In the genomic region with DNA sequence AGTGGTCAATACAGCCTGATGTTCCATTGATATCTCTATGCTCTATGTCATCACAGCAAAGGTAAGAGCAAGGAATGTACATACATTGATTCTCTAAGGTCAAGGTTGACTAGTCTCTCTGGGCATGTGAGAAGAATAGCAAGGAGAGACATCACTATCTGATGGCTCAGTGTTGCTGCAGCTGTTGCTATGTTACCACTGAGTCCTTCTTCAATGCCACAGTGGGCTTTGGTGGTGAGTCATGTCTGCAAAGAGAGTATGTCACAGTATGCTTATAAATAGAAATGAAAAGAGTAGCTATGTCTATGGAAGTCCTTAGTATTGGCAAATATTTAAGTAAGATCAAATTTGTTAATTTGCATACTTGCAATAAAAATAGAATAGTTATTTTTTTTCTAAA, we compare ENCODE assay signal across 23 mouse cellular contexts.
"Had no signal": no experiment of that assay in that cellular context is flagged by ENCODE, and none has a peak within 500 bp of the region (broad histone marks: within the 10 kb centered on the region; RNA-seq: fewer than 3 reads in every experiment).

No protein-coding gene starts in this region.

- H3K27ac ChIP-seq: kidney, embryonic 15.5 days; left cerebral cortex, adult 2 months; limb, embryonic 10.5 days; limb, embryonic 13.5 days; liver, embryonic 12.5 days; liver, embryonic 15.5 days; lung, embryonic 15.5 days; neural tube, embryonic 13.5 days had no signal

- H3K4me2 ChIP-seq: kidney, embryonic 15.5 days; limb, embryonic 13.5 days; liver, embryonic 12.5 days; liver, embryonic 15.5 days; lung, embryonic 15.5 days; midbrain, embryonic 11.5 days; neural tube, embryonic 13.5 days had no signal

- H3K27me3 ChIP-seq: kidney, embryonic 15.5 days; limb, embryonic 13.5 days; liver, embryonic 12.5 days; liver, embryonic 15.5 days; lung, embryonic 15.5 days; megakaryocyte, embryonic 14.5 days; neural tube, embryonic 13.5 days had no signal

- H3K4me1 ChIP-seq: kidney, embryonic 15.5 days; limb, embryonic 10.5 days; limb, embryonic 13.5 days; liver, embryonic 12.5 days; liver, embryonic 15.5 days; lung, embryonic 15.5 days; megakaryocyte, embryonic 14.5 days; neural tube, embryonic 13.5 days had no signal

- ATAC-seq: intestine, postnatal 0 days; liver, embryonic 12.5 days had no signal

- H3K4me3 ChIP-seq: kidney, embryonic 15.5 days; left cerebral cortex, adult 2 months; limb, embryonic 10.5 days; limb, embryonic 13.5 days; liver, embryonic 12.5 days; liver, embryonic 15.5 days; lung, embryonic 15.5 days; megakaryocyte, embryonic 14.5 days; neural tube, embryonic 13.5 days had no signal

- H3K36me3 ChIP-seq: kidney, embryonic 15.5 days; limb, embryonic 10.5 days; limb, embryonic 13.5 days; liver, embryonic 12.5 days; liver, embryonic 15.5 days; lung, embryonic 15.5 days; neural tube, embryonic 13.5 days had no signal

- DNase-seq: kidney, adult 8-10 months; kidney, postnatal 10 days; kidney, postnatal 36 days; layer of hippocampus, postnatal 36 days; liver; lung, adult 18-20 months; lung, postnatal 10 days; lung, postnatal 36 days; midbrain, embryonic 14.5 days; retina, postnatal 1 day; right cerebral cortex, postnatal 14 days; thymus, postnatal 25 days had no signal
